Mouse (Mus musculus) CH12.LX (cell line): ENCODE results near the gene Hkdc1. TPM values are rescaled to one million over a fixed set of nuclear protein-coding genes. Genes with fewer than 3 reads are reported as not detected.

Experiments
- DNase-seq: peaks from one replicate; pipeline ENCODE4 v3.0.0-alpha.2; 2013; ENCODE audit errors: extremely low read depth
- H3K27ac ChIP-seq: 2 replicates; pipeline ENCODE4 v1.5.1; 2012; ENCODE audit warnings: low read depth, mild to moderate bottlenecking, control low read depth, moderate library complexity; ENCODE audit not compliant: insufficient read depth
- H3K27me3 ChIP-seq: replicated peaks from 2 replicates; pipeline ENCODE3; 2012; ENCODE audit warnings: inconsistent platforms
- H3K36me3 ChIP-seq, 2 experiments: replicated peaks in 1 of 2; 2 replicates each; pipeline versions ENCODE3 to v1.6.1; 2012; ENCODE audit warnings: inconsistent platforms in 1 of 2, low read length in 1 of 2, mild to moderate bottlenecking in 1 of 2, mixed read lengths in 1 of 2, moderate library complexity in 1 of 2; ENCODE audit not compliant: control insufficient read depth in 1 of 2, insufficient read depth in 1 of 2
- H3K4me1 ChIP-seq, 2 experiments: 2 replicates each; pipeline ENCODE4 v1.6.1; 2012; ENCODE audit warnings: inconsistent platforms in 1 of 2, moderate library complexity in 1 of 2; ENCODE audit not compliant: insufficient read depth in 2 of 2, control insufficient read depth in 1 of 2
- H3K4me2 ChIP-seq: 2 replicates; pipeline ENCODE4 v1.6.1; 2012; ENCODE audit warnings: low read depth, mild to moderate bottlenecking, control low read depth; ENCODE audit not compliant: poor library complexity, insufficient read depth, severe bottlenecking
- H3K4me3 ChIP-seq, 3 experiments: fragments of 150-350 bp in 1 of 3; sonication (generic) in 1 of 3; replicated peaks in 1 of 3; 2 replicates each; pipeline versions ENCODE3 to v1.5.1; 2011 to 2012; ENCODE audit warnings: low read depth in 2 of 3, low read length in 2 of 3, mild to moderate bottlenecking in 2 of 3, moderate library complexity in 2 of 3, control low read depth in 1 of 3, improper control_type of control experiment in 1 of 3, inconsistent platforms in 1 of 3, mixed read lengths in 1 of 3; ENCODE audit not compliant: poor library complexity in 1 of 3
- H3K79me2 ChIP-seq: replicated peaks from 2 replicates; pipeline ENCODE4 v1.6.1; 2012; ENCODE audit warnings: mild to moderate bottlenecking, moderate library complexity; ENCODE audit not compliant: control insufficient read depth, poor library complexity, insufficient read depth, severe bottlenecking; ENCODE audit errors: extremely low read depth
- H3K9ac ChIP-seq: 2 replicates; pipeline ENCODE4 v1.6.1; 2012; ENCODE audit warnings: low read depth, mild to moderate bottlenecking, control low read depth, moderate library complexity; ENCODE audit not compliant: insufficient read depth
- H3K9me3 ChIP-seq: replicated peaks from 2 replicates; pipeline ENCODE3; 2012; ENCODE audit warnings: low read length, inconsistent platforms, mixed read lengths
- CHD2 ChIP-seq: IDR thresholded peaks from 2 replicates; pipeline ENCODE4 v1.6.1; 2011; ENCODE audit warnings: low read length, improper control_type of control experiment
- EP300 ChIP-seq: IDR thresholded peaks from 2 replicates; pipeline ENCODE4 v1.6.1; 2011; ENCODE audit warnings: low read length, improper control_type of control experiment
- ETS1 ChIP-seq: conservative IDR thresholded peaks from 2 replicates; pipeline ENCODE4 v1.6.1; 2012; ENCODE audit warnings: low read depth, mild to moderate bottlenecking, inconsistent platforms, low read length, improper control_type of control experiment, moderate library complexity
- JUN ChIP-seq: IDR thresholded peaks from 2 replicates; pipeline ENCODE4 v1.6.1; 2011; ENCODE audit warnings: low read depth, mild to moderate bottlenecking, low read length, improper control_type of control experiment, moderate library complexity; ENCODE audit not compliant: insufficient read depth
- JUND ChIP-seq: conservative IDR thresholded peaks from 2 replicates; pipeline ENCODE4 v1.6.1; 2011; ENCODE audit warnings: low read depth, low read length, improper control_type of control experiment
- MAFK ChIP-seq: IDR thresholded peaks from 2 replicates; pipeline ENCODE4 v1.6.1; 2011; ENCODE audit warnings: low read length, improper control_type of control experiment; ENCODE audit not compliant: insufficient replicate concordance
- MAZ ChIP-seq: IDR thresholded peaks from 2 replicates; pipeline ENCODE4 v1.6.1; 2012; ENCODE audit warnings: low read depth, mild to moderate bottlenecking, inconsistent platforms, low read length, improper control_type of control experiment, moderate library complexity
- MXI1 ChIP-seq: IDR thresholded peaks from 2 replicates; pipeline ENCODE4 v1.6.1; 2011; ENCODE audit warnings: mild to moderate bottlenecking, low read depth, low read length, improper control_type of control experiment
- SIN3A ChIP-seq: IDR thresholded peaks from 2 replicates; pipeline ENCODE4 v1.6.1; 2012; ENCODE audit warnings: low read length, improper control_type of control experiment, inconsistent platforms
- SMC3 ChIP-seq: IDR thresholded peaks from 2 replicates; pipeline ENCODE4 v1.6.1; 2011; ENCODE audit warnings: low read depth, low read length, improper control_type of control experiment
- UBTF ChIP-seq: IDR thresholded peaks from 2 replicates; pipeline ENCODE4 v1.6.1; 2012; ENCODE audit warnings: low read depth, mild to moderate bottlenecking, inconsistent platforms, low read length, improper control_type of control experiment, moderate library complexity
- USF1 ChIP-seq: IDR thresholded peaks from 2 replicates; pipeline ENCODE4 v1.6.1; 2014; ENCODE audit warnings: low read depth, mild to moderate bottlenecking, inconsistent platforms, low read length, improper control_type of control experiment
- ZKSCAN1 ChIP-seq: IDR thresholded peaks from 2 replicates; pipeline ENCODE4 v1.6.1; 2012; ENCODE audit warnings: low read depth, inconsistent platforms, low read length, improper control_type of control experiment, borderline replicate concordance
- ZMIZ1 ChIP-seq: IDR thresholded peaks from 2 replicates; pipeline ENCODE4 v1.6.1; 2012; ENCODE audit warnings: low read depth, mild to moderate bottlenecking, inconsistent platforms, low read length, improper control_type of control experiment
- ZNF384 ChIP-seq: IDR thresholded peaks from 2 replicates; pipeline ENCODE4 v1.6.1; 2012; ENCODE audit warnings: low read depth, low read length, improper control_type of control experiment, inconsistent platforms
- dilution Hi-C: fragments of 300-500 bp; cut with MboI; formaldehyde crosslinking; loops from 2 replicates; pipeline ENCODE4 v1.14.3; 2020; ENCODE audit warnings: low sequenced_read_pairs; ENCODE audit not compliant: extremely low pct_unique_long_range_greater_than_20kb, extremely low pct_ligation_motif_present
- in situ Hi-C: fragments of 300-500 bp; cut with MboI; formaldehyde crosslinking; loops from 3 replicates; pipeline ENCODE4 v1.14.3; 2019; ENCODE audit warnings: low sequenced_read_pairs, low pct_ligation_motif_present, low pct_unique_long_range_greater_than_20kb, mixed read lengths
- polyA plus RNA-seq: library from polyadenylated mRNA; unstranded; fragments of >175 nt; gene quantifications from 2 replicates; pipeline ENCODE4 v1.2.1, GENCODE M21; 2012; ENCODE audit warnings: low read depth; ENCODE audit not compliant: insufficient read length
- total RNA-seq, 2 experiments: library from RNA; depleted of rRNA; stranded (reverse); fragments of 300-350 nt in 1 of 2; fragments of >200 nt in 1 of 2; gene quantifications; 2 replicates each; pipeline ENCODE4 v1.2.3; 2012 to 2014

Hkdc1 gene
- total and polyA plus RNA-seq, 3 experiments: not detected

DNA sequence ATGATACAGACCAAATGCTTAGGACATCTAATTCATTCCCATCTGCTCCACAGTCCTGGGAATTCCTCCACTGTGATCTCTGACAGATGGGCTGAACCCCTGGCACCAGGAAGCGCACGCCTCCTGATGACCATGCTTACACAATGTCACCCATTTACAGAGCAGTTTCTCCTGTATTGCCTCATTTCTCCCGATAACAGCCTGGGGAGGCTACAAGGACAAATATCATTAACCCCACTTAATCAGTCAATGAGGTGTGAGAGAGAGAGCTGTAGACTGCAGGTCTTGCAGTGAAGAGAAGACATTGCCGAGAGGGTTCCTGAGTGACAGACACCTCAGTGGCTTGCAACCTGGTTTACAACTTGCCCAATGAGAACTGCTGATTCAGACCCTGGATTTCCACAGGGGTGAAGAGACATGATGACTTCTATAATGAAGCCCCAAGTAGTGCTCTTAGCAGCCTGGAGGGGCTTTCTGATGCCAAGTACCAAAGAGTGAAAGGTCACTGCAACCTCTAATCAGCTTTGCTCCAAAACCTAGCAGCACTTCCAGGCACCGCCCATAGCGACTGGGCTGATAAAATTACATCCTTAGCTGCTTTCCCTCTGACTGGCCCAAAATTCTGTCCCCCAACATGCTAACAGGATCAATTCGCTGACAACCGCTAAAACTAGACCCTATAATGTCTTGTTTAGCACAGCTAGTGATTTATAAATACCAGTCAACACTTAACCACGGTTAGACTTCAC is 78.1 kb downstream of the Hkdc1 start:
- H3K27ac ChIP-seq: no peak overlapping the region
- dilution Hi-C loops: no loop called here
- H3K79me2 ChIP-seq: no peaks in the 10 kb centered on the region
- H3K9ac ChIP-seq: no peak overlapping the region
- H3K9me3 ChIP-seq: no peaks in the 10 kb centered on the region
- H3K36me3 ChIP-seq: peaks cover 0 to 16% of the 10 kb centered on the region in 2 experiments
- no peak for TF ChIP-seq MXI1
- no peak for TF ChIP-seq ETS1
- TF ChIP-seq SIN3A: no peak
- no peak for TF ChIP-seq MAZ
- no peak for TF ChIP-seq CHD2
- H3K4me2 ChIP-seq: no peak overlapping the region
- H3K4me3 ChIP-seq: no peak overlapping the region
- in situ Hi-C loops: no loop called here
- H3K27me3 ChIP-seq: no peaks in the 10 kb centered on the region
- peaks cover 6 to 18% of the 10 kb centered on the region in 2 experiments for H3K4me1 ChIP-seq
- DNase-seq: no peak

DNA sequence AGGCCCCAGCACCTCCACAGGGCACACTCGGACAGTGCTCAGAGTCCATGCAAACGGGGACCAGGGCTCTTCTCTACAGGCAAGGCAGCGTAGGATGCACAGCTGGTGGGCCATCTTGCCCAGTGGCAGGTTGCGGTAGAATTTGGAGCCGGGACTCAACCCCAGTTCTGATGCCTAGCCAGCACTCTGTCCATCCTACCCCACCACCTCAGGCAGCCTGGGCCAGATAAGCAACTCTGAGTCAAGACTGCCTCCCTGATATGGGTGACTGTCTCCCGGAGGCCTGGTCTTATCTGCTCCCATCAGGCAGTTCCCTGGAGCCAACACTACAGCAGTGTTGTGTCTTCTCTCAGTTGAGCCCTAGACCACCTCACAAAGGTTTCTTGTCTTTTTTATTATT is 79.8 kb downstream of the Hkdc1 start:
- Histone ChIP-seq H3K27ac (no peak overlapping the region), H3K9me3 (no peaks in the 10 kb centered on the region), H3K4me2 (no peak overlapping the region), H3K4me3 (no peak overlapping the region), H3K79me2 (no peaks in the 10 kb centered on the region), H3K36me3 (peaks cover 0 to 16% of the 10 kb centered on the region in 2 experiments), H3K27me3 (no peaks in the 10 kb centered on the region), H3K9ac (no peak overlapping the region), H3K4me1 (peaks cover 15 to 32% of the 10 kb centered on the region in 2 experiments)
- dilution Hi-C loops (no loop called here), in situ Hi-C loops (no loop called here)
- no peak for DNase-seq
- TF ChIP-seq JUN (no peak), USF1 (no peak), ZKSCAN1 (no peak), JUND (no peak)

GRCm38 (mm10) chr10:62341956-62342355 is 80.3 kb downstream of the Hkdc1 start:
- Histone ChIP-seq H3K4me1 (peaks cover 15 to 37% of the 10 kb centered on the region in 2 experiments), H3K27me3 (no peaks in the 10 kb centered on the region), H3K9me3 (no peaks in the 10 kb centered on the region), H3K27ac (no peak overlapping the region)
- in situ Hi-C loops: no loop called here
- no peak for TF ChIP-seq SMC3
- TF ChIP-seq UBTF: no peak
- TF ChIP-seq ZNF384: no peak
- TF ChIP-seq EP300: no peak
- no peak for TF ChIP-seq USF1
- no peak for TF ChIP-seq MAFK
- TF ChIP-seq ZKSCAN1: no peak
- TF ChIP-seq CHD2: no peak
- TF ChIP-seq ZMIZ1: no peak
- TF ChIP-seq, all 38 proteins: peak for 0
- no peak overlapping the region for H3K4me2 ChIP-seq
- no peaks in the 10 kb centered on the region for H3K79me2 ChIP-seq
- H3K9ac ChIP-seq: no peak overlapping the region
- dilution Hi-C loops: no loop called here
- no peak overlapping the region for H3K4me3 ChIP-seq
- no peak for DNase-seq
- H3K36me3 ChIP-seq: peaks cover 0 to 16% of the 10 kb centered on the region in 2 experiments
